Mouse (Mus musculus) olfactory bulb, adult 2 months (tissue): ENCODE measurements around the gene Gjd3.

Experiments
- CTCF ChIP-seq: fragments of 200-500 bp; IDR thresholded peaks from 2 replicates; pipeline ENCODE4 v1.5.1; 2012; ENCODE audit warnings: low read depth, mild to moderate bottlenecking, low read length, moderate library complexity; ENCODE audit not compliant: insufficient read depth
- POLR2A ChIP-seq: fragments of 200-500 bp; IDR thresholded peaks from 2 replicates; pipeline ENCODE4 v1.6.1; 2012; ENCODE audit warnings: mild to moderate bottlenecking, low read depth, low read length, moderate library complexity; ENCODE audit not compliant: insufficient read depth

DNA sequence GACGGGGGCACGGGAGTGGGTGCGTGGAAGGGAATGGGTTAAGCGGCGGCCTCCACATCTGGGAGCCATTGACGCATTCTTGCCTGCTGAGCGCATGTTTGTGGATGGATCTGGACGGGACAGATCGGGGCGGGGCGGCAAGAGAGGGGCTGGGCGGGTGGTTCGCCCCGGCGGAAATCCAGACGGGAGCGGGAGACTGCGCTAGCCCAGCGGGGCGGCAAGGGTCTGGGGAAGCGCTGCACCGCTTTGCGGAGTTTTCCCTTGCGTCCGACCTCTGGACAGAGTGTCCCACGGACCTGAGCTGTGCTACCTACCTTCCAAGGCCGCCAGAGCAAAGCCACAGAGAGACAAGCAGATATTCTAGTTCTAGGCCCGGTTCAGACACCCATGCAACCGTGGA lies 46.6 kb downstream of the Gjd3 start:
- no peak for TF ChIP-seq POLR2A
- no peak for TF ChIP-seq CTCF
